Mouse (Mus musculus) MEL (cell line): ENCODE data around the gene Fchsd2.

Experiments
- CTCF ChIP-seq, 3 experiments: IDR thresholded peaks in 2 of 3; conservative IDR thresholded peaks in 1 of 3; 2 replicates each; pipeline ENCODE4 v1.5.1; 2011 to 2012; ENCODE audit warnings: low read length in 3 of 3, low read depth in 2 of 3, mild to moderate bottlenecking in 2 of 3, improper control_type of control experiment in 1 of 3, inconsistent platforms in 1 of 3, mixed read lengths in 1 of 3, moderate library complexity in 1 of 3; ENCODE audit not compliant: control insufficient read depth in 1 of 3, insufficient read depth in 1 of 3, poor library complexity in 1 of 3, severe bottlenecking in 1 of 3
- MYB ChIP-seq: IDR thresholded peaks from 2 replicates; pipeline ENCODE4 v1.6.1; 2011; ENCODE audit warnings: mild to moderate bottlenecking, low read depth, low read length, improper control_type of control experiment
- ZC3H11A ChIP-seq: IDR thresholded peaks from 2 replicates; pipeline ENCODE4 v1.6.1; 2012; ENCODE audit warnings: low read depth, mild to moderate bottlenecking, inconsistent platforms, low read length, improper control_type of control experiment

GRCm38 (mm10) chr7:101216724-101217123 lies 124.1 kb downstream of the Fchsd2 start:
- TF ChIP-seq CTCF (IDR thresholded peaks at IDR 0.05 in 2 of 3, conservative IDR thresholded peaks at IDR 0.05 in 1 of 3; ENCODE audit: control insufficient read depth in 1 of 3, insufficient read depth in 1 of 3, low read depth in 2 of 3, low read length in 3 of 3, poor library complexity in 1 of 3, severe bottlenecking in 1 of 3), result no peak
- no peak for TF ChIP-seq ZC3H11A
- no peak for TF ChIP-seq MYB
